Mouse (Mus musculus) kidney, adult 2 months (tissue): ENCODE results near the gene Atp2c2.

Source experiments
- CTCF ChIP-seq: fragments of 200-500 bp; conservative IDR thresholded peaks from 2 replicates; pipeline ENCODE4 v1.5.1; 2011; ENCODE audit warnings: low read depth, mild to moderate bottlenecking, control low read depth, low read length, moderate library complexity, mixed read lengths; ENCODE audit not compliant: insufficient read depth, insufficient read length
- POLR2A ChIP-seq: fragments of 200-500 bp; IDR thresholded peaks from one replicate; pipeline ENCODE4 v1.6.1; 2011; ENCODE audit warnings: low read depth, low read length, control low read depth

GRCm38 (mm10) chr8:119712226-119712625, 12.4 kb downstream of the Atp2c2 start:
- TF ChIP-seq POLR2A (no peak), CTCF (no peak)
